Mouse (Mus musculus): Measurements from ENCODE around the gene Syt7.

DNA sequence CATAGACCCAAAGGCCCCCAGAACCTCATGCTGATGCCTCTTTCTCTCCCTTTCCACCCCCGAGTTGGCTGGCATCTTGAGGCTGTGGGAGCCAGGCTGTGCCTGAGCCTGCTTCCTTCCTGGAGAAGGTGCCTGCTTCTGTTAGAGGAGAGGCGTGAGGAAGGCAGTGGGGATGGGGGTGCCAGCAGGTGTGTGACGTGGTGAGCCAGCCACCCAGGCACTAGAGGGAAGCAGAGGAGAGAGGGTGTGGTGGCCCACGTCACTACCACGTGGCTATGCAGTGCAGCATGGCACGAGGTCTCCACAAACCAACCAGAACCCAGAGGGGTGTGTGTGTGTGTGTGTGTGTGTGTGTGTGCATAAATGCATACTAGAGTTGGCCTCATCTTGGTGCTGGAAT, 9.4 kb downstream of the Syt7 start:
- TF ChIP-seq GATA2 (IDR thresholded peaks at IDR 0.05; ENCODE audit: borderline replicate concordance, low read depth, low read length) (no peak), CTCF (IDR thresholded peaks at IDR 0.05; ENCODE audit: low read depth, low read length) (no peak), GATA1 (IDR thresholded peaks at IDR 0.05; ENCODE audit: borderline replicate concordance, low read length) (no peak), TAL1 (conservative IDR thresholded peaks at IDR 0.05; ENCODE audit: low read depth, low read length) (no peak), POLR2AphosphoS5 (IDR thresholded peaks at IDR 0.05; ENCODE audit: insufficient replicate concordance, low read depth, low read length) (no peak)

All from G1E (cell line).